Mouse (Mus musculus): ENCODE data around the gene L3mbtl4.

DNA sequence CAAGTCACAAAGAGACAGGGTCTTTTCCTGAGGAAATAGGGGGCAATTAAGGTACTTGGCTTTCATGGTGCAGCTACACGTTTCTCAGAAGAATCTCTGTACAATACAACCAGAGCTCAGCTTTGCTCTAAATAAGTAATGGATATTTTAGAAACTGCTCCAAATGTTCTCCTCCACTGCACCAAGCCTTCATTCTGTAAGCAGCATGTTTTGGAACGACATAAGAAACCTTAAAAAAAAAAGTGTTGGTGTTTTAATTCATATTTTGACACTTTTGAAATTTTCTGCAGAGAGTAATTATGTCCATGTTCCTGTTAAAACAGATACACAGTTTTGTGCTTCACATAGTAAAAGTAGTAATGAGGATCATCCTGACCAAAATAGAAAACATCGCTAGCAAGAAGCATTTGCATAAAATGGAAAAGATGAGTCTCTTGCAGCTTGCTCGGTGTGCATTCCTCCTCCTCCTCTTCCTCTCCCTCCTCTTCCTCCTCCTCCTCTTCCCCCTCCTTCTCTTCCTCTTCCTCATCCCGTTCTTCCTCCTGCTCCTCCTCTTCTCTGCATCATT is 369.0 kb downstream of the L3mbtl4 start:
- no peak for TF ChIP-seq CTCF (conservative IDR thresholded peaks at IDR 0.05 in 1 of 2, IDR thresholded peaks at IDR 0.05 in 1 of 2; ENCODE audit: low read depth in 2 of 2, low read length in 2 of 2)
- TF ChIP-seq ZMIZ1 (IDR thresholded peaks at IDR 0.05; ENCODE audit: low read depth, low read length) = no peak
- no peak for TF ChIP-seq SIN3A (IDR thresholded peaks at IDR 0.05; ENCODE audit: low read length)
- no peak for TF ChIP-seq POLR2A (IDR thresholded peaks at IDR 0.05; ENCODE audit: low read depth, low read length)
